Mouse (Mus musculus) ES-Bruce4 (cell line): ENCODE results near the gene Tchp.

Experiments
- CTCF ChIP-seq: IDR thresholded peaks from one replicate; pipeline ENCODE4 v1.8.1; 2011; ENCODE audit warnings: low read depth, low read length
- EP300 ChIP-seq: IDR thresholded peaks from 2 replicates; pipeline ENCODE4 v1.6.1; 2011; ENCODE audit warnings: low read depth, low read length; ENCODE audit not compliant: insufficient read depth
- POLR2A ChIP-seq: IDR thresholded peaks from one replicate; pipeline ENCODE4 v1.8.1; 2011; ENCODE audit warnings: low read length; ENCODE audit not compliant: insufficient read depth

GRCm38 (mm10) chr5:114661029-114661428, 46.5 kb upstream of the Tchp start:
- TF ChIP-seq CTCF (no peak), EP300 (no peak), POLR2A (no peak)
